Mouse (Mus musculus) liver, adult 2 months (tissue): Measurements from ENCODE around the gene Glrx2.

Experiments
- CTCF ChIP-seq: fragments of 200-500 bp; IDR thresholded peaks from 2 replicates; pipeline ENCODE4 v1.5.1; 2011; ENCODE audit warnings: low read depth, low read length, control low read depth
- POLR2A ChIP-seq: fragments of 200-500 bp; IDR thresholded peaks from 2 replicates; pipeline ENCODE4 v1.6.1; 2011; ENCODE audit warnings: low read length, control low read depth; ENCODE audit not compliant: insufficient read depth; ENCODE audit errors: extremely low read depth

DNA sequence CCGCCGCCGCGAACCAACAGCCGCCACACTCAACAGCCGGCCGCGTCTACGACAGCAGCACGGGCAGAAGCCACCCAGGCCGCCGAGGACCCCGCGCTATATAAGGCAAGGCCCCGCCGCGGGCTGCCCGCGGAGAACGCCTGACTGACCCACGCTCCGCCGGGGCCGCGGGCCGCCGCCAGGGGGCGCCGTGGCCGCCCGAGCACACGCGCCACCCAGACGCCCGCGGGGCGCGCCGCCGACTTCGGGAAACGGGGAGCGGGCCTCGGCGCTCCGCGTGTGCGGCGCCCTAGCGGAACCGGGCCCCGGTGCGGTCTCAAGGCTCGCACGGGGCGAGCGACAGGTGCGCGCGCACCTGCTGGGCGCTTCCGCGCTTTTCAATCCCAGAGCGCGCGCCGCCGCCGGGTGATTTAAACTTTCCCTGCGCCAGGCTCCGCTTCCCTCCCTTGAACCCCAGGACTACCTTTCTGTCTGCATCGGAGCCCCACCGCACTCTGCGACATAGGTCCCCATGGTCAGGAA, 13.3 kb upstream of the Glrx2 start, which contains the start of gene Cdc73:
- peak; percentile 77 for TF ChIP-seq CTCF
- peak; percentile 69; the same call in 1 of the 2 replicates for TF ChIP-seq POLR2A
